Mouse (Mus musculus) 3134 (cell line): ENCODE measurements around the gene H2al2a.

ENCODE experiments used
- DNase-seq: peaks from one replicate; pipeline ENCODE4 v3.0.0-alpha.2; 2011; ENCODE audit warnings: low spot score; ENCODE audit not compliant: insufficient read length; ENCODE audit errors: extremely low read depth

The H2al2a gene

DNA sequence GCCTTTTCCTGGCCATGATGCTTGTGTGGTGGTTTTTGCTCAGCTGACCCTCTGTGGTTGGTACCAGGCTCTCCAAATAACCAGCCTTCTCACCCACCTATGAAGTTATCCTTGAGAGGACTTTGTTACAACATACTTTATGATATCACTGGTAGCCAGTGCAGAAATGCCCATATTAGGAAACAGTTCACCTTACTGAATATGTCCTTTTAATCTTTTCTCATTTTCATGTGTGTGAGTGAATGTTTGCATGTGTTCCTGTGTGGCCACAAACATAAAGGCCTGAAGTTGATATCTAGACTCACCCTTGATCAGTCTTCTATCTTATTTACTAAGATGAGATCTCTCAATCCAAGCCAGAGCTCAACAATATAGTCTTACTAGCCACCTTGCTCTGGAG lies at the start of gene H2al2a:
Gene H2al2a (minus strand): TSS at position 101 of the 400 bp plus-strand sequence.
- DNase-seq: no peak

DNA sequence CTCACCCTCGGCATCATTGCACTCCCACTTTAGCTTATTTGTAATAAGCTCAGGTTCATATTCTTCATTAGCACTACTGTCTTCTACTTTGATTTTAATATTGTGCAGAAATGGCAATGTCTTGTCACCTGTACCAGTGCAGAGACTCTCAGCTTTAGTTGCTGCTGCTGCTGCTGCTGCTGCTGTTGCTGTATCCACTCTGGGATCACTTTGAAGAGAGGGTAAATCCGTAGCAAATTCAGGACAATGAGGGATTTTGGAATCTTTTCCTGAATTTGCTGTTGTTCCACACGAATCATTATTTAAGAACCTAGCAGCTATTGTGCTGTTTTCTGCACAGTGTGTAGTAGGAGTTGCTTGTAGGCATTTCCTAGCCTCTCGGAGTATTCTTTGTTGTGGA lies 49.4 kb upstream of the H2al2a start:
- no peak for DNase-seq

DNA sequence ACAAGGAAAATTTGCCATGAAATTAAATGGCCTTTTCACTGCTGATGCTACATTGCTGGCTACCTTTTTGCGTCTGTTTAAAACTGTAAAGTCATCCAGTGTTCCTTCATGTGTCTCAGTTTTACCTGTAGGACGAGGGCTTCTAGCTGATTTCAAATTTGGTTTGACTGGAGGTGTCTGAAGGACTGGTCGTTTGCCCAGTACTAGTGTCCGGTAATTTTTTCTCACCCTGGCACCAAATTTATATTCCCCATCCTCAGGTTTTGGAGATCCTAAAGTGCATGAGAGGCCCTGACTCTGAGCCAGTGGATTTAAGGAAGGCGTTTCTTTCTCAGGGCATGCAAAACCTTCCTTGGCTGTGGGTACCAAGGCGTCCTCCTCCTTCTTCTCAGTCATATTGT lies 49.0 kb upstream of the H2al2a start:
- DNase-seq: no peak

DNA sequence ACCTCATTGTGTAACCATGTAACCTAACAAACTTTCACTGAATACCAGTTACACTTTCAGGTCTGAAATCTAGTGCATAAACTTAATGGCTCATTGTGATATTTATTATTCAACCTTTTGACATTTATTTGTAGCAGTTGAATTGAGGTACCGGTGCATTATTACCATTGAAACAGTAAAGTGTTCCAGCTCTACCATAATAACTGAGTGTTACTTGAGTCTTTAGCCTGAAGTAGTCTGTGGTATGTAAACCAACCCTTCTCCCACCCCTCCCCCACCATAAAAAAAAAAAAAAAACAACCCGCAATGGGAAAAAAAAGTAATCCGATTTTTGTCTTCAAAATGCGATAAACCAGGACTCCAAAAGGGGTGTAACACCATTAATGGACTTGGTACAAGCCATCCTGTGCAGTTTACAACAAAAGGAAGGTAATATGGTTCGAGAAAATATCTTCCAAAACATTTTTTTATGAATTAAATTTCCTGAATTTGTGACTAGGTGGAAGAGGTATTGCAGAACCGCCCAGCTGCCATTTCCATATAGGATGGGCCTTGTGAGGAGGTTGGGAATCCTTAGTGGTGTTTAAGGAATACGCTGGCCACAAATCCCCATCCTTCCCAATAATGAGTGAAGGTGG lies 48.5 kb upstream of the H2al2a start:
- no peak for DNase-seq

DNA sequence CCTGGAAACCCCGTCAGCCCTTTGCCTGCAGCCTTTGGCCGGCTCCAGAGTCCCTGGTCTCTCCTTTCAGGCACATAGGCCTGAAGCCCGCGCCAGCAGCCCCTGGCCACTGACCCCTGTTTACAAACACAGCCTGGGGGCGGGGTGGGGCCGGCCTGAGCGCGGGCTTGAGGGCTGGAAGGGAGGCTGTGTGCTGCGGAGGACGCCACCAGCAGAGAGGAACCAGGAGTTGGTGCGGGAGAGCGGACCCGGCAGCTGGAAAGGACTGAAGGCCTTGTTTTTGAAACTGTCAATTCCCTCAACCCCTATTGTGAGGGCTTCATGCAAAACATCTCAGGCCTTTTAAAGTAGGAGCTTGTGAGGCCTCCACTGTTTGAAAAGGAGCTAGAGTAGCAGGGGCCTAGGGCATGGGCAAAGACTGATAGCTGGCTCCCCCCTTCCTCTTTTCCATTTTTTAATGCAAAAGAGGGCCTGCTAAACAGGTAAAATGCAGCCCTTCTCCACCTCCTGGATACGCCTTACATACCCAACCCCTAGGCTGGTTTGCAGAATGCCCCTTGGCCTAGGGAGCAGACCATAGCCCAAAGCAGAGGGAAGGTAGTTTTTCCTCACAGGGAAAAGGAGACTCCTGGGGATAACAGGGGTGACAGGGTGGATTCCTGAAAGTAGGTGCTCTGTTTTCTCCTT lies 44.6 kb upstream of the H2al2a start:
- DNase-seq: no peak

DNA sequence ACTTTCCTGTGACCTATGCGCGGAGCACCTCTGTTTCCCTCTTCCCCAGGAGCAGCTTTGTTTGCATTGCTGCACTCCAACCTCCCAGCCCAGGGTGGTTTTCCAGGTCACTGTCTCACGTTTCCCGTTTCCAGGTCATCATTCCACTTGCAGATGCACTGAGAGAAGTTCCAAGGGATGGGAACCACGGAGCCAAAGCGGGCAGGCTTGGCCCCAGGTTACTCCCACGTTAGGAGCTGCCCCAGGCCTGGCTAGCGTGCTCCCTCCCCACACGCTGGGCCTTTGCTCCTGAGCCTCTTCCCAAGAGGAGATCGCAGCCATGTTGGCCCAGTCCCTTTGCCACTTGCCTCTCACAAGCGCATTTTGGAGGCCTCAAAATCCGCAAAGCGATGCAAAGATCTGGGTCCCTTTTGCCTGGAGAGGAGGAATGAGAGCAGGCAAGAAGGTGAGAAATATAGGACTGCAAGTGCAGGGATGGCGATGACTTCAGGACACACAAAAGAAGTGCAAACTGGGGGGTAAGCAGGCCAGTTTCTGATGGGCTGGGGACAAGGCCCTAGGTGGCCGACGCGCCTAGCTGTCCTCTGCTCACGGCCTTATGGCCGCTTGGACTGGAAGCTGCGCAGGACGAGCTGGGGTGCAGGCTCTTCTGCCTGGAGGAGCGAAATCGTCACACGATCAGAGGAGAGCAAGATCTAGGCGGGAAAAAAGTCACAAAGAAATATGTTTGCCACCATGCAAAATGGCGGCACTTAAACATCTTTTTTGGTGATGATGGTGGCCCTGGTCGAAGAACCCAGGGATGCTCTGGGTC lies 43.8 kb upstream of the H2al2a start:
- no peak for DNase-seq

DNA sequence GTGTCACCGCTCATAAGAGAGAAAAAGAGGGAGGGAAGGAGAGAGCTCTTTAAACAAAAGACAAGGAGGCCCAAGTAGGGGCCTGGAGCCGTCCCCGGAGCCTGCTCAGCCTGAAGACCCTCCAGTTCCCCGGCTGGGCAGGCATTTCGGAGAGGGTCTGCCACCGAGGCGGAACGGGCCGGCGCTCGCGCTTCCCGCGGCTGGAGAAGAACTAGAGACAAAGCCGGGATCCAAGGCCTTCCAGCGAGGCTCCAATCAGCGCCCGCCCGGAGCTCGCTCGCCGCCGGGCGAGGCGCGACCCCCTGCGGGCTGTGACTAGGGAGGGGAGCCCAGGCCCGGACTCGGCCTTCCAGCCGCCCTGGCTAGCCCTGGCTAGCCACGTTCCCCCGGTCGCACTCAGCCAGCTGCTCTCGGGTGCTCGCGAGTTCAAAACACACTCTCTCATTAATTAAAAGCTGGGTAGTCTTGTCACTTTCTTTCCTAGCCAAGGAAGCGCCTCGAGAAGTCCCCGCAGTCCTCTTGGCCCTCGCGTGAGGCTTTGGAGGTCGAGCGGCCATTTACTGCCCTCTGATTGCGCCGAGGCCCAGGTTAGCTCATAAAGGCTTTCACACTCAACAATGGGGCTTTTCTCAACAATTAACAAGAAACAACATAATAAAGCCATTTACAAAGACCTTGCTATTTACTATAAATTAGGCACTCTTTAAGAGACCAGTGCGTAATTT lies 43.0 kb upstream of the H2al2a start:
- no peak for DNase-seq

DNA sequence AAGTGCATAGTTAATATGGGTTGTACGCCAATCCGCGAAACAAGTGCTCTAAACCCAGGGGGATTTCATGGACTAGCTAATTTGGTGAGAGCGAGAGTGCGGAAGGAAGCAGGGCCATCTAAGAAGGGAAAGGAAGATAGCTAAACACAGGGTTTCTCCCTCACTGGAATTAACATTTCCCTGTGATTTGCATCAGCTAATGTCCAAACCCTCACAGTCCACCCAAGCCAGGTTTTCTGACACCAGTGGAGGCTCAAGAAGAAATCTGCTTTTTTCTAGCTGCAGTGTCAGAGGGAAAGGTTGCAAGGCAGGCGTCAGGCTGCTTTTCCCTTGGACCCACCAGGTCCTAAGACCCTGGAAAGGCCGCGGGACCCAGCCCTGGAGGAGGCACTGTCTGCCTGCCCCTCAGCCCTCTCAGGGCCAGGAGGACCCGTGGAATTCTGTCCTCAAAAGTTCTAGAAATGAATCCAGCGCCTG lies 42.2 kb upstream of the H2al2a start:
- DNase-seq: no peak

DNA sequence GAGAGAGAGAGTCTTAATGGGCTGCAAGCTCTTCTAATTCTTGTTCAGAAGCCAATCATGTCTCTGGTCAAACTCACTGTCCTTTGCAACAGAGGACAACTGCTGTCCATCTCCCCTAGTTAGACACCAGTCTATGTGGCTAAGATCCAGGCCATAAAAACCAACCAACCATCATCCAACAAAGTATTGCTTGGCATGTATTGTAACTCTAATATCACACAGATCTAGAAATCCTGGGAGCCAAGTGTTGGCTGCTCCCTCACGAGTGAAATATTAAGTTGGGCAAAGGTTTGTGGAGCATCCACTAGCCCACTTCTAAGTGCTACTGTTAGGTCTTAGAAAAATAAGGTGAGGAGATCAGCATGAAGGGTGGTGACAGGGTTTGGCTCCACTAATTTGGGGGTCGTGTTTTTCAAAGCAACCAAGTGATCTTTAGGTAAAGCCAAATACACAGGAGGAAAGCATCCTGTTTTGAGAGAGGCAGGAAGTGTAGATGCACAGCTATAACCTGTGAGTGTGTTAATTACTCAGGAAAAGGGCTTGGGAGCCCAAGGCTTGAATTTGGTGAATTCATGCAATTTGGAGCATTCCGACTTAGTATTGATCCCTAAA lies 41.5 kb upstream of the H2al2a start:
- DNase-seq: no peak

DNA sequence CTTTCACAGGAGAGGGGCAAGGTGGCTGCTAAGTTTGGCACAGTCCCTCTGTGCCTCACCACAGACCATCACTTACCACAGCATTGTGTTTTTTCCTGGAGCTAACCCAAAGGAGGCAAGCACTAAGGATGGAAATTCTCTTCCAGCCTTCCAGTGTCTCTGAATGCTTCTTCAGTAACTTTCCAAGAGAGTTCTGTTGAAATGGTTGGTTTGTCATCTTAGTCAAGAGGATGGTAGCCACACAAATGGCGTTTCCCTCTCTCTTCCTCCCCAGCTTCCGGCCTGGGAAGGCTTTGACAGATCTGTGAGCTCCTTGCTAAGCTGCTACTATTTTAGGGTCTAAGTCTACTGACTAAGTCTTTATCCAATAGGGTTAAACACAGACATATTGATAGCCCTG lies 40.7 kb upstream of the H2al2a start, which contains the start of gene A930004D18Rik:
Gene A930004D18Rik (minus strand): TSS at position 247 of the 400 bp plus-strand sequence.
- DNase-seq: no peak

DNA sequence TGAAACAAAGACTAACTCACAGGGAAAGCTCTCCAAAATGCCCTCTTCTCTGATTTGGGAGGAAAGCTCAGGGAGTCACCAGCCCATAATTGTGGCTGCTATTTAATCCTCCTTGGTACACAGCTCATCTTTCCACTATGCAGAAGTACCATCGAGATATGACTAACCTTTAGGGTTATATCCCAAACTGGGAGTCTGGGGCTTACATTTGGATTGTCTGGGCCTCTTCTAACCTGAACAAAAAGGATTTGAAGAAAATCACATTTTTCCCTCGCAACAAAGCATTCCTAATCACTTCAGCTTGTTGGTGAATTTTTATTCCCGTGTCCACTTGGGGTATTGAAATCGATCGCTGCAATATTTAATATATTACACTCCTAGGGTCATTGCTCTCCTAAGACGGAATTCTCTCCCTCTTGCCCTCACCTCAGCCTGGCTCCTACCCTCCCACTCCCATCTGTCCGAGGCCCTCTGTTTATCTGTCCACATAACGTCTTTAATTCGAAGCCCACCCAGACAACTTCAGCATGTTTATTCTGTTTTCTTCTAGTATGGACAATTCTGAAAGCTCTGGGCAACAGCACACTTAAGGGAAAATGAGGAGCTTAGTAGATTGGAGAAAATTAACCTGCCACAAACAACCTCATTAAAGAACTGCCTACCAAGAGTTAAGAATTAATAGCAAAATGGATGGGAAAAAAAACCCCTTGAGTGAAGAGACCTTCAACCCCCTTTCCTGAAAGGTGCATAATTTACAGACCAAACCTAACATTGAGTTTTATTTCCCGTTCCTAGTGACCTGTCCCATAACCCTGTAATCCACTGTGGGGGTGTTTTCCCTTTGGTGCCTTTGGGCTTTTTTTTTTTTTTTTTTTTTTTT lies 37.9 kb upstream of the H2al2a start:
- no peak for DNase-seq

DNA sequence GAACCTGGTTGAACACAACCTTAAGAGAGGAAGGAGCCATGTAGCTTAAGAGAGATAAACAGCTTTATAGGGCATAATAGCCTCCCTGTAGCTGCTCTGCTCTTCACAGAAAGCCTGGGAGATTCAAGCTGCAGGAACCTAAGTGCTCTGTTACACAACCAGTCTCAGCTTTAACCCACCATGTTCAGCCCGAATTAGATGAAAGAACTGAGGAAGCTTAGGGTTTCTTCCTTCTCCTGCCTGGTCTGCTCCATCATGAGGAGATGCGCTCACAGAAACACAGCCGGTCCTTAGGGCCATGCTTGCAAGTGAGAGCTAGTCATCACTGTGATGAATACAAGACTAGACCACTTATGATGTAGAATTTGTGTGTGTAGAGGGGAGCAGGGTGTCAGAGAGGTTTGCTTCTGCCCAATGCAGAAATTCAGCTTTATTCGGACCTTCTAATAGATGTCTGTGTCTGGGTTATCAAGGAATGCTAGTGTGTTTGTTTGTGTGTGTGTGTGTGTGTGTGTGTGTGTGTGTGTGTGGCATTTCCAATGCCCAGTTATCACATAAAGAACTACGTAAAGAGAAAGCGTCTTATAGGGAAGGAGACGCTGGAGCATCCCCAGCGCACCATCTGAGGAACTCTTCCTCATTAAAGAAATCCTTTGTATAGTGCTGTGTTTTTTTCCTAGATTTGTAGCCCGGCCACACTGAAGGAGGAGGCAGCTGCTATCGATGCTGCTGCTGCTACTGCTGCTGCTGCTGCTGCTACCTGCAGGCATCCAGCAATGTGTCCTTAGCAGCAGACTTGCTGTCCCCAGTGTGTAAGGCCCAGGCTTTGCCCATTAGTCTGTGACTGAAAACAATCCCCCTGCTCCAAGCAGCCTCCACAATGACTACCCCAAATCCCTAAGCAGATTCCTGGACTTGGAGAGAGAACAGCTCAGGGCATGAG lies 36.7 kb upstream of the H2al2a start:
- DNase-seq: no peak

DNA sequence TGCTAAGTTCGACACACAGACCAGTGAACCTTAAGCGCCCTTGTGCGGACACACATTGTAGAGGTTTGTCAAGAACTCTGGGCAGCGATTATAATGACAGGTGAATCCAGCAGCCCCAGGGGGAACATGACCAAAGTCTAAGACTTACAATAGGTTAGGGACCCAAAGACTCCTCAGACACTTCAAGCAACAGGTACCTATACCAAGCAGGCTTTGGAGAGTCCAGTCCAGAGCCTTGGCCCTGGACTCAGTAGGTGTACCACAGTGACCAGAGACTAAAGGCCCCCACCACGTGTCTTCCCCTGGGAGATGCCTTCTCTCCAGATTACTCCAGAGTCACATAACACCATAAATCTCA lies 35.8 kb upstream of the H2al2a start:
- DNase-seq: no peak

DNA sequence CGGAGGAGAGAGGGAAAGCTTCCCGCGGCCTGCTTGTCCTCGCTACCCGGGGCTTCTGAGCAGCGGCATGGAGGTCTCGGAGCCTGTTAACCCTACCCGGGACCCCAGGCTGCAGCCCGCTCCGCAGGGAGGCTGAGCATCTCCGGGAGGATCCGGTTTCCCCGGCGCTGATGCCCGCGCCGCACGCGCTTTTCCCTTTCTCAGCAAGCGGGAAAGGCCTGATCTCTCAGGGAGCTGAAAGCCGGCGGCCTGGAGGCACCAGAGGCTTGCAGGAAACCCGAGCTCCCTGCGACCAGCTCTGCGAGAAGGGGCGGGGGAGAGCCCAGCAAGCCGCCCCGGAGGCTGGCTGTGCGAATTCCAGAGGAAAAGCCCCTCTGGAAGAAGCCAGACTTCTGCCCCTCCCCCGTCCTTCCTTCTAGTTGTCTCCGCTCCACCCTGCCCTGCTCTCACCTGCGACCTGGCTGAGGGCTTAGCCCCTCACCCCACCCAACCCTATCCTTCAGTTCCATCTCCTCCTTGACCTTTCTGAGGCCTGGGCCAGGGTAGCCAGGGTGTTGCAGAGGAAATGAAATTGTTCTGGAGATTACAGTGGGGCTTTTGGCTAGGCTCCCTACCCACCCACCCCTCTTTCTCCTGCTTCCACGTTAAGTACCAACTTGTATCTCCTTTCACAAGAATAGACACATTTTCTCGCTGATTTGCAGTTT lies 35.2 kb upstream of the H2al2a start:
- DNase-seq: no peak

DNA sequence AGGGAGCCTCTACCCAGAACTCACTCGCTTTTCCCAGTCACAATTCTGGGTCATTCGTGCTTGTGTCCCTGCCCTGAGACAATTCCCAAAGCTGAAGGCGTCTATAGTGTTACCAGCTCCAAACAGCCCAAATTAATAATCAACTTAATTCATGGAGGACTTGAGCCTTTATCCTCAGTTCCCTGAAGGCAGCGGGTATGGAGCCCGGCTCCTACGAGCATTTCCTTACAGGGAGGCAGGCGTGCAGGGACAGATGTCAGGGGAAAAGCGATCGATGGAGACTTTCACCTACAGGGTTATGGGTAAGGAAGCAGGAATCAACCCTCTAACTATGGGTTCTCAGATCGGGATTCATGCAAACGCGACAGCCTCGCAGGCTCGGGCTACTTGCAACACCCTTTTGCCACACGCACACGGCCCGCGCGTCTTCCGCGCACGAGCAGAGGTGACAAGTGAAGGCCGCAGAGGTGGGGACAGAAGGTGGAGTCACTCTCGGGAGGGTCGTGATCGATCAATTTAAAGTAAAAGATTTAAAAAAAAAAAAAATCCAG lies 34.6 kb upstream of the H2al2a start:
- no peak for DNase-seq

DNA sequence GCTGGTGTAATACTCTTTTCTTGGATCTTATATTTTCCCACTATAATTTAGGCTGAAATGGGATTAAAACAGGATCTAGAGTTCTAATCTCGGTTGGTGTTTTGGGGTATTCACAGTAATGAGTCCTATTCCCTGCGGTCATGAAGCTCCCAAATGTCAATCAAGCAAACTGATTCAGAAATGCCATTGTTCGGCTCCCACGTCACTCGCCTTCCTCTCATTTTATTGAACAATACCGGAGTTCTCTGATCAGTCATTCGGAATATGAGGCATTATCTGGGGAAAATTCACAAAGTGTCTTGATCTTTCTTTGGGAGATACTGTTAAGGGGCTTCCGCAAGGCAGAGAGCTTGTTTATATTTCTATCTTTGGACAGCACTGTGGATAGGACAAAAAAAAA lies 33.8 kb upstream of the H2al2a start:
- no peak for DNase-seq

DNA sequence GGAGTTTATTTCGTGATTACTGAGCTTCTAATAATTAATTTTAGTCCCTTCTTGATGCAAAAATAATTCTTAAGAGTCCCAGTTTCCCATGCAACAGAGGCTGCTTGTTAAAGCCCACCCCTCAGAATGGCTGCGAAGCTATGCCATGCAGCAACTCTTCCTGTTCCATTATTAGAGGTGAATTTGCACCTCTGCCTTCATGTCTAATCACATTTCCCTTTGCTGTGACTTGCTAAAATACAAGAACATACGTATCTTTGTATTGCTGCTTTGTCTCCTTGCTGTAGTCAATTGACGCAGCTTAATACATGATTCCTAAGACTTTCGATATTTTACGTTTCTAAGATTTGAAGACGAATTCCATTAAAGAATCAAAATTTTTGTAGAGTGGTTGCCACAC lies 32.9 kb upstream of the H2al2a start:
- DNase-seq: no peak
